Mouse (Mus musculus) testis, postnatal 10 days (tissue): ENCODE measurements around the gene Epsti1.

Experiments
- DNase-seq: peaks from one replicate; pipeline ENCODE4 v3.0.0; 2021; ENCODE audit warnings: low spot score

Epsti1 gene

DNA sequence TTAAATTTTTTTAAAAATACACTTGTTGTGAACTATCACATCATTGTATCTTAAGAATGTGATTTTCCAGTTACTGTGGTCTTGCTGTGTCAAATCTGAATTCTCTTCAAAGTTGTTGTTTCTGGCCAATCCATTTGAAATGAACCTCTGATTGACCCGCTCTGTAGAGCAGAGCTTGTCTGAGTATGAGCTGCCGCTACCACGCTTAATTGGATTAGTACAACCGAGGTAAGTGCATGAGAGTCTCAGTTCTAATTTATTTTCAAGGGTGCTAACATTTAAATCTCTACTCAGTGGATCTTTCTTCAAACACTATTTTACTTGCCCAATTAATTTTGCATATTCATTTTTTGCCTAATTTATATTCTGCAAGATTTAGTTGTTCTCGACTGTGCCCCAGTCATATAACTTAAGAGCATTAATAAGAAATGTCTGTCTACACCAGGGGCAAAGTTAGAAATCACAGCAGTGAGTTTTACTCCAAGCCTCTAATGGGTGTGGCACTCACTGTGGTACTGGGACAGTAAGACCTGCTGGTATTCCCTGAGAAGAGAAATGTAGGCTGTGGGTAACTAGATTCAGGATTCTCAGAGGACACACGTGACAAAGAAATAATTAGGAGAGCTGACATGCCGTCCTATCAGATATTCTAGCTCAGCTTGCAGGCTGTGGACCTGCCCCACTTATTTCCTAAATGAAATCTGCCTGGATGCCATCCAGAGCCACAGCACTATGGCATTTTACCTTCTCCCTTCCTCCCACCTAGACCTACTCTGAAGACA, 111.7 kb downstream of the Epsti1 start:
- DNase-seq = no peak

DNA sequence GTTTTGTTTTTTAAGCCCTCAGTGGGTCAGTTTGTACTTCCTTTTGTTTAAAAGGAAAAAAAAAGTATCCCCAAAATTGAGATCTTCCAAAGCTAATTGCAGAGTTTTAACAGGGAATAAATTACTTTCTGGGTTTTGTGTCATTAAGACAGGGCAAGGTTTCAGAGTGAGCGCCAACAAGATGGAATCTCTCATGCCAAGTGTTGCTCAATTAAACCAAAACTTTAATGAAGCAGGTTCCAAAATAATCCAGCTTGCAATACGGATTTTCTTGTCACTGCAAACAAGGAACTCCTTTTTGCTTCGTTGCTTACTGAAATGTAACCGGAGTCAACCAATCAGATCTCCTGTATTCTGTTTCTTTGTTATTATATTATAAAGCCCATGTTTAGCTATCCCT, 112.4 kb downstream of the Epsti1 start:
- no peak for DNase-seq

DNA sequence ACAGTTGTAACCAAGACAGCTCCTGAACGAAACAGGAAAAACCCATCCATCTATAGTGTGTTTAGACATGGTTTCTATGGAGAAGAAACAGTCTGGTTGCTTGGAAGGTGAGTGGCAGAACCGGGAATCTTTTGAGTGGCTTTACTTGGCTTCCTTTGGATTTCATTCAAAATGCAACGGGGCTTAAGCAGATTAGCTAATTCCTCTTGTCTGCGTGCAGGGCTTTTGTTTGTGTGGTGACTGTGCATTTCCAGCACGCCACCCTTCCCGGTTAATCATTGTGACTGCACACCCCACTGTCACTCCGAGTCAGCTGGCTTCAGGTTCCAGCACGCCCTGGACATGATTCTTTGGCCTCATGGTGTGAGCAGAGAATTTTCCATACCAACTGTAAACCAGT, 115.9 kb downstream of the Epsti1 start:
- DNase-seq = no peak

- no peak for DNase-seq
Measured at GRCm38 (mm10) chr14:78038876-78039275, 134.8 kb downstream of the Epsti1 start.

DNA sequence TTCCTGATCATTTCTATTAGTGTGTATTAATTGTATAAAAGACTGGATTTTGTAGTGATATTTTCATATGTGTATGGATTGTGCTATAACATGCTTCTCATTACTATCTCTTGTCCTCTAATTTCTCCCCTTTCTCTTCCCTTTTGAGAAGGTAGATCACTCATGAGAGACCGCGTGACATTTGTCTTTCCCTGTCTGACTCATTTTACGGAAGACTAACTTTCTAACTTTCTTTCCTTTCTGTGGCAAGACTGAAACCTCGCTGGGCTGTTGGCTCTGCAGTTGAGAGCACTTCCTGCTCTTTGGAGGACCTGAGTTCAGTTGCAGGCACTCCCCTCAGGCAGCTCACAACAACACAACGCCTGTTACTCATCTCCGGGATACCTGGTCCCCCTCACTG, 136.6 kb downstream of the Epsti1 start:
- no peak for DNase-seq

DNA sequence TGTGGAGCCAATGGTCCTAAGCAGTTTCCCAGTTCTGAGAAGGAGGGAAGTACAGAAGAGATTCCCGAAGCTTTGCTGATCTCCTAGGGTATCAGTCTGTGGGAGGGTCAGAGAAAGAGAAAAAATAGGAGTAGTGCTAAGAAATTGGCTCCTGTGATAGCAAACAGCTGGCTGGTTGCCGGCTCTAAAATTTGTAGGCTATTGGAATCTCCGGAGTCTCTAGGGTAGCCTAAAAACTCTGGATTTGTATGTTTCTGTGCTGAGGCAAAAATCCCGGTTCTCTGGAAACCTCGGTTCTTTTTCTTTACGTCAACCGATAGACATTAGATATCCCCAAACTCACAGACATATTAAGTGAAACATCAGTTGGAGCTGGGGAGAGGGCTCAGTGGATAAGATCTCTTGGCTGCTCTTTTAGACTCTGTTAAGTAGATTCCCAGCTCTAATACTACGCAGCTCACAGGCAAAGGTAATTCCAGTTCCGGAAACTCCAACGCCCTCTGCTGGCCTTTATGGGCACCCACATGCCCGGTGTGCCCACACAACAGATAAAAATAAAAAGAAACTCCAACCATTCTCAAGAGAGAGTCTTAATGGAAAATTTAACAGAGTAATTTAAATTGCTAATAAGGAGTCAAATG, 138.0 kb downstream of the Epsti1 start:
- peak; percentile 42 for DNase-seq

- DNase-seq = no peak
Measured at GRCm38 (mm10) chr14:78043079-78043478, 139.0 kb downstream of the Epsti1 start.

DNA sequence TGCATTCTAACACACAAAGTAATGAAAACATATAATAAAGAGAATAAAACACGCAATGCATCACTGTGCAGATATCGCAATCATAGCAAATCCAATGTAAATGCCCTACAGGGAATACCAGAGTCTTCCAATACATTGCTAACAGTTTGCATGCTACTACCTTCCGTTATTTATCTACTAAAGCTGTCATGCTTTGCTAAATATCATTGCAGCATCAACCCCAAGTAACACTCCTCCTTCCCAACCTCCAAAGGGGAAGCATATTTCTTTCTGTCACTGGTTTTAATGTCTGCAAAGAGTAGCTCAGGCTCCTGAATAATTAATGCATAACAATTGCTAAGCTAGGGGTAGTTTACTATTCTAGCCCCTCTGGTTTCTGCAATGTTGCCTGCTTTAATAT, 144.2 kb downstream of the Epsti1 start:
- DNase-seq = no peak

DNA sequence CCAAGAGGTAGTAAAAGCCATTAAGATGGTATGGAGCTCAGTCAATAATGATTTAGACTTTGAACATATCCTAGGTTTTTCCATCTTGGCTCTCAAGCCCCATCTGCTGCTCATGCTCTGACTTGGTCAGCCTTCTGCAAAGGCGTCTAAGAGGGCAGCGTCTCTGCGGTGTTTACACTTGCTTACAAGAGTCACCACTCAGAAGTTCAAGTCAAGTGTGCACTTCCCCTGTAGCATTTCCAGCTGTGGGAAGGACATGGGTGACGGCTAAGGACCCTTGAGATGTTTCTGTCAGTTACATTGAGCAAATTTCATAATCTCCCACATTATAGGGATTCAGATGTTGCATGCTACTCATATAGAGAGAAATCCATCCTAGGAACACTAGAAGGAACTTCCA, 144.6 kb downstream of the Epsti1 start:
- DNase-seq = no peak
